Mouse (Mus musculus) forebrain, embryonic 11.5 days (tissue): ENCODE measurements around the gene Ccr3. TPM values are rescaled to one million over a fixed set of nuclear protein-coding genes. Genes with fewer than 3 reads are reported as not detected.
"Not testable (repeated sequence)": the region's sequence is repeated elsewhere in the genome, so short reads cannot be mapped to it uniquely, and the experiment has no call there.

Experiments used
- ATAC-seq: fragments of 200-750 bp; cut with Nextera tagmentation; replicated peaks from 2 replicates; pipeline ENCODE4 v1.8.0; 2017; ENCODE audit warnings: moderate TSS enrichment; ENCODE audit not compliant: low FRiP score
- DNase-seq: peaks from one replicate; pipeline ENCODE4 v3.0.0-alpha.2; 2017; ENCODE audit warnings: low spot score
- H3K27ac ChIP-seq: fragments of 300-500 bp; sonication (generic); 2 replicates; pipeline ENCODE4 v1.5.1; 2014; ENCODE audit warnings: low read depth, low read length
- H3K27me3 ChIP-seq: fragments of 300-500 bp; sonication (generic); 2 replicates; pipeline ENCODE4 v1.6.1; 2014; ENCODE audit warnings: mild to moderate bottlenecking, low read length, mixed read lengths; ENCODE audit not compliant: control insufficient read depth, insufficient read depth
- H3K36me3 ChIP-seq: fragments of 300-500 bp; sonication (generic); 2 replicates; pipeline ENCODE4 v1.6.1; 2014; ENCODE audit warnings: mild to moderate bottlenecking, low read length, moderate library complexity, mixed read lengths; ENCODE audit not compliant: control insufficient read depth, insufficient read depth
- H3K4me1 ChIP-seq: fragments of 300-500 bp; sonication (generic); replicated peaks from 2 replicates; pipeline ENCODE4 v1.6.1; 2014; ENCODE audit warnings: low read length, mixed read lengths; ENCODE audit not compliant: control insufficient read depth, insufficient read depth
- H3K4me2 ChIP-seq: fragments of 300-500 bp; sonication (generic); 2 replicates; pipeline ENCODE4 v1.6.1; 2014; ENCODE audit warnings: low read depth, mild to moderate bottlenecking, low read length, moderate library complexity, mixed read lengths; ENCODE audit not compliant: severe bottlenecking
- H3K4me3 ChIP-seq: fragments of 300-500 bp; sonication (generic); 2 replicates; pipeline ENCODE4 v1.5.1; 2014; ENCODE audit warnings: low read depth, low read length
- H3K9ac ChIP-seq: fragments of 300-500 bp; sonication (generic); 2 replicates; pipeline ENCODE4 v1.6.1; 2014; ENCODE audit warnings: low read length
- H3K9me3 ChIP-seq: fragments of 300-500 bp; sonication (generic); 2 replicates; pipeline ENCODE4 v1.6.1; 2016; ENCODE audit warnings: low read length, mixed read lengths; ENCODE audit not compliant: control insufficient read depth
- WGBS: fragments of 180-500 bp; shearing (Covaris S2); extraction: QIAGEN DNeasy Blood & Tissue Kit; methylation state at CpG from one replicate; pipeline ENCODE4 v1.1.7; 2014; 5-methylcytosine and 5-hydroxymethylcytosine counted together
- polyA plus RNA-seq: library from polyadenylated mRNA; unstranded; fragments of >200 nt; fragmentation: Nextera tagmentation; extraction: Ambion mirVana; gene quantifications from 2 replicates; pipeline ENCODE4 v1.2.1, GENCODE M21; 2014

Ccr3 gene
- not detected in 2 replicates for polyA plus RNA-seq

DNA sequence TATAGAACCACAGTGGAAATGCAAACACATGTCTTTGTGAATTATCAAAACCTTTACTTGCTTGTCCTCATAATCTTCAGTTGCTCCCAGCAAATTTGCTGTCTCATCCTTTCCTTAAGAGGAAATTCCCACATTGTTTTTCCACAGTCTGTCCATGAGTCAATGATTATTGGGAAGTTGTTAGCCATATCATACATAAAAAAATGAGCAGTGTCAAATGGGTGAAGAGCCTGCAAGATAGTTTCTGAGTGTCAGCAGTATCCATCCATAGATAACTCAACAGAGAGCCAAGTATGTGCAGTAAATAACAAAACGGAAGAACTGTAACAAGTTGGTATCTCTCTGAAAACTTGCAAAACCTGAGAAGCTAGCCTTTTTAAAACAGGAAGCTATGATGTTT, at the start of gene Ccr3:
Gene Ccr3 (plus strand): TSS at position 301 of the 400 bp plus-strand sequence.
- ATAC-seq (no peak), DNase-seq (no peak)
- Histone ChIP-seq H3K4me1 (no peaks in the 10 kb centered on the region), H3K27me3 (no peaks in the 10 kb centered on the region), H3K27ac (no peak within 1 kb of the TSS), H3K4me3 (no peak within 1 kb of the TSS), H3K4me2 (no peak within 1 kb of the TSS), H3K36me3 (no peaks in the 10 kb centered on the region), H3K9me3 (no peaks in the 10 kb centered on the region), H3K9ac (no peak within 1 kb of the TSS)
- 92% methylated on average over 1 of the region's 1 CpGs for whole genome bisulfite sequencing

DNA sequence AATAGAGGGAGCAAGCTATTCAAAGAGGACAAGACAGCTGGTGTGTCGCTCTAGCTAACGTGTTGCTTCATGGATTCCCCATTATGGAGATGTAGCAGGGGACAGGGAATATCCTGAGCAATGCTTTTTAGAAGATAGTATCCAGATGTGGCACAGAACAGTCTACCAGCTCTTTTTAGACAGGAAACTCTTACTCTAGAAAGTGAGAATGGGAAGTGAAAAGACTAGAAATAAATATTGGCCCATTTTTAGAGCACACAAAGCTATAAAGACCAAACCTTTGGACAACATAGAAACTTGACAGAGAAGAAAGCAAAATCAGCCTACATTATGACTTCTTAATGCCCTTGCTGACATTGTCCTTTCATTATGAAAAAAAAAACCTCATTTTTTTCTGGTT, 46.1 kb upstream of the Ccr3 start:
- H3K9me3 ChIP-seq, result no peaks in the 10 kb centered on the region
- H3K9ac ChIP-seq, result no peak overlapping the region
- DNase-seq (no peak), ATAC-seq (no peak)
- H3K27ac ChIP-seq, result no peak overlapping the region
- H3K36me3 ChIP-seq, result no peaks in the 10 kb centered on the region
- no peaks in the 10 kb centered on the region for H3K27me3 ChIP-seq
- H3K4me3 ChIP-seq, result no peak overlapping the region
- H3K4me1 ChIP-seq, result no peaks in the 10 kb centered on the region
- H3K4me2 ChIP-seq, result no peak overlapping the region
- 80% methylated on average over 2 of the region's 2 CpGs for WGBS

DNA sequence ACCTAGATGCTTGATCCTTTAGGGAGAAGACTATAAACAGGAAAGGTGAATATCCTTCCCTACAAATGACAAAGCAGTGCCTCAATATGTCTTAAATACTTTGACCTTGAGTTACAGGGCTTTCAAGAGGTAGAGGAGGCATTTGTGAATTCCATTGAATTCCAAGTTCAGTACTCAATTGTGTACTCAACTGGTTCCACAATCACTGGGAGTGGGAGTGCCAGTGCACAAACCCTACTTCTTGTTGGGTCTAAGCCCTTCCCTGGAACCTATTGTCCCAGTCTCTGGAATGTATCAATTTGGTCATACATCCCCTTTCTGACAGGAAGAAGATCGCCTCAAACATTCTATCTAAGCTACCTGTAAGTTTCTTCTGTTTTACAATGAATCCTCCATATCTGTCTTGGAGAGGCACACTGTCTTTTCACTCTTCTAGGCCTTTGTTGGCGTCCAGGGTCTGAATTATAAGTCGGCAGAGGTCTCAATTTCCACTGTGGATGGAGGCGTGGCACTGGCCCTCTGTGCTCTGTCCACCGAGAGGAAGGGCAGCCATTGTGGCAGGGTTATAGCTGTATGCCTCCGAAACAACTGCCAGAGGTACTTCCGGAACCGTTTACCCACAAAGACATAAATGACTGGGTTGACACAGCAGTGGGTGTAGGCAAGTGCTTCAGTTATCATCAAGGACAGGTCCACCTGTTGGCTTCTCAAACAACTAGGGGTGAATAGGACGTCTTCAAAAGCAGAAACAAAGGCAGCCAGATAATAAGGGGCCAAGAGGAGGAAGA, 44.7 kb upstream of the Ccr3 start:
- Histone ChIP-seq H3K9ac (no peak overlapping the region), H3K36me3 (no peaks in the 10 kb centered on the region), H3K27me3 (no peaks in the 10 kb centered on the region), H3K4me3 (no peak overlapping the region), H3K9me3 (no peaks in the 10 kb centered on the region), H3K27ac (no peak overlapping the region), H3K4me1 (no peaks in the 10 kb centered on the region), H3K4me2 (no peak overlapping the region)
- DNase-seq (no peak), ATAC-seq (no peak)
- 85% methylated on average over 9 of the region's 9 CpGs for WGBS

DNA sequence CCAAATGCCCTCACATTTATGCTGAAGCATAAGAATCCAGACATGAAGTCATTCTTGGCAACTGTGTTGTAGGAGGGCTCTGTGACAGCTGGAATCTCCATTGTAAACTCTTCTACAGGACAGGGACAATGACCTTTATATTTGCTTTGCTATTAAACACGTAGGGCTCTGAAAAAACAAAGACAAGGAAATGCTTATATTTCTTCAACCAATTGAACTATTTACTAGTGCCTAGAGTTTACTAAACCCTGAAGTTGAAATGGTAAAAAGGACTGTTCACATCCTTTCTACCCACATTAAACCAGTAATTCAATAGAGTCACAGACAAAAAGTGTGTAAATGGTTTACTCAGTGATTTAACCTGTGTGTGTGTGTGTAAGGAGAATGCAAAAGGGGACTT, 43.5 kb upstream of the Ccr3 start, which contains the start of gene Ccr1l1:
Gene Ccr1l1 (minus strand): TSS at position 101 of the 400 bp plus-strand sequence.
- no peak for DNase-seq
- no peaks in the 10 kb centered on the region for H3K27me3 ChIP-seq
- H3K4me3 ChIP-seq, result no peak within 1 kb of the TSS
- ATAC-seq, result no peak
- H3K27ac ChIP-seq, result no peak within 1 kb of the TSS
- H3K4me1 ChIP-seq, result no peaks in the 10 kb centered on the region
- whole genome bisulfite sequencing, result 94% methylated on average over 1 of the region's 1 CpGs
- no peaks in the 10 kb centered on the region for H3K36me3 ChIP-seq
- no peaks in the 10 kb centered on the region for H3K9me3 ChIP-seq
- H3K4me2 ChIP-seq, result no peak within 1 kb of the TSS
- no peak within 1 kb of the TSS for H3K9ac ChIP-seq

DNA sequence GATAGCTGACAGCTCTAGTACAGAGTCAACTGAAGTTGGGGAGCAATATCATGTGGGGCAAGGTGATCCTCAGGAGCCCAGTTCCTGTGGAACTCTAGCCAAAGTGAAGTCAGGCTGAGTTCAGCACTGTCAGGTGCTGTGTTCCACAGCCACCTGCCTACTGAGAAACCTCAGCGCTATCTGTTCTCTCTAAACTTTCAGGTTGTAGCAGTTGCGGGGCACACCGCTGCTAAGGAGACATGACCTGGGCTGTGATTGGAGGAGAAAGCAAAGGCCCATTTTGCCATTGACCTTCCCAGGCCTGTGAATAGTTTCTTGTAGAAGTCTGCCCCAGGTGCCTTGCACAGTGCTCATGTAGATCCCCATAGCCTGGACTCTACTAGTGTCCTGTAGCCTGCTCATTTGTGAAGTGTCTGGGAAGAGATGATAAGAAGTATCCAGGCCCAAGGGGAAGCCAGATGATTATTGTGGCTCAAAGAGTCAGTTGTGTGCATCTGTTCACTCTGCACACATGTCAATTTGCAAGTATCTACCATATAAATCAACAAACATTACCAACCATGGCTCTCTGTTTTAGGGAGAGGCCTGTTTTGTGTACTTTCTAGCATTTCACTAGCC, 40.8 kb upstream of the Ccr3 start:
- not testable (repeated sequence) for H3K36me3 ChIP-seq, DNase-seq, H3K4me1 ChIP-seq, ATAC-seq, H3K27me3 ChIP-seq, H3K4me3 ChIP-seq, H3K27ac ChIP-seq, H3K4me2 ChIP-seq, H3K9ac ChIP-seq, H3K9me3 ChIP-seq
- no CpG with 5 or more reads among the region's 3 CpGs for WGBS

DNA sequence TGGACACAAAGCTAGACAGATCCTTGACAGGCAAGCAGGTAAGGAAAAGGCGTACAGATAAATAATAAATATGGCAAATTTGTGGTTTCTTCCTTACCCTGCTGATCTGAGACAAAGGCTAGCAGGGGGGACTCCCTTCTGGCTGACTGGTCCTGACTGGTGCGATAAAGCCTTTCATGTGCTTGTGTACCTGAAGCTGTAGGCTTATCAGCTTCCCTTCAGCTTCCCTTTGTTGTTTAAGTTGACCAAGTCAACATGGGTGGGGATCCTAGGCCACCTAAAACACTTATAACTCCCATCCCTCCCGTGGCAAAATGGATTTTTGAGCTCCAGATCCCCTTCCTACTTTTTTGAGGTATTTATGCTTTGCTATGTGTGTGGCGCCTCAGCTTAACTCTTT, 39.9 kb upstream of the Ccr3 start:
- Histone ChIP-seq H3K9ac (no peak overlapping the region), H3K4me2 (no peak overlapping the region), H3K4me3 (no peak overlapping the region), H3K9me3 (no peaks in the 10 kb centered on the region), H3K27ac (no peak overlapping the region), H3K36me3 (no peaks in the 10 kb centered on the region), H3K27me3 (no peaks in the 10 kb centered on the region), H3K4me1 (no peaks in the 10 kb centered on the region)
- no peak for DNase-seq
- ATAC-seq, result no peak
- 83% methylated on average over 4 of the region's 4 CpGs for WGBS

DNA sequence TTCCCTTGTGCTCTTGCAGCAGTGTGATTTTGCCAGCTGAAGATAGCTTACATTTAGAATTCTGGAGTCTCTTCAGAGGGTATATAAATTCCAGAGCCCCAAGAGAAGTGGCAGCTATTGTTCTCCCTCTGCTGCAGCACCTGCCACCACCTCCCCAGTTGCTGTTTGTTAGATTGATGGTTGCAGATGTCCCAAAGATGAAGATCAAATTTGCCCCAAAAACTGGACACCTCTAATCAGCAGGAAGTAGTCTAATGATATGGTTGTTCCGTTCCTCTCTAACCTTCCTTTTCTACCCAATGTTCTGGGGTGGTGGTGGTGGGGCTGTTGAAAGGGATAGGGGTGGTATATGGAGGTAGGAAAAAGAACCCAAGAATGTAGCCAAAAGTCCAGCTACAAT, 39.1 kb upstream of the Ccr3 start:
- Histone ChIP-seq H3K9ac (no peak overlapping the region), H3K4me3 (no peak overlapping the region), H3K27ac (no peak overlapping the region), H3K4me1 (no peaks in the 10 kb centered on the region), H3K4me2 (no peak overlapping the region), H3K27me3 (no peaks in the 10 kb centered on the region), H3K9me3 (no peaks in the 10 kb centered on the region), H3K36me3 (no peaks in the 10 kb centered on the region)
- no peak for DNase-seq
- WGBS, result 93% methylated on average over 1 of the region's 1 CpGs
- no peak for ATAC-seq

DNA sequence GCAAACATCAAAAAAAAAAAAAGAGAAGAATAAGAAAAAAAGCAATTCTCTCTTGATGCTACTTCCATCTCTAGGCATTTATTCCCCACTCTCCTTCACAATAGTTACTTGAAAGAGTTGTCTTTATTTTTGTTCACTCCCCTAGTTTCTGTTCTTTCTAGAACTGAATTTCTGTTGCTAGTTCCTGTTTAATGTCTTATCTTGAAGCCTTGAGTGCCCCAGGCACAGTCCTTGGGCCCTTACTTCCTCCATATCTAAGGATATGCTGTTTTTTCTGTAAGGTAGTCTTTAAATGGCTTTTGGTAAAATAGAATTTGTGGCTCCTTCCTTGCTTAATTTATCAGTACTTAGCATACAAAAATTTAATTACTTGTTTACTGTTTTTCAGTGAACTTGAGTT, 36.8 kb upstream of the Ccr3 start:
- ATAC-seq, result no peak
- DNase-seq, result no peak
- no peak overlapping the region for H3K4me3 ChIP-seq

DNA sequence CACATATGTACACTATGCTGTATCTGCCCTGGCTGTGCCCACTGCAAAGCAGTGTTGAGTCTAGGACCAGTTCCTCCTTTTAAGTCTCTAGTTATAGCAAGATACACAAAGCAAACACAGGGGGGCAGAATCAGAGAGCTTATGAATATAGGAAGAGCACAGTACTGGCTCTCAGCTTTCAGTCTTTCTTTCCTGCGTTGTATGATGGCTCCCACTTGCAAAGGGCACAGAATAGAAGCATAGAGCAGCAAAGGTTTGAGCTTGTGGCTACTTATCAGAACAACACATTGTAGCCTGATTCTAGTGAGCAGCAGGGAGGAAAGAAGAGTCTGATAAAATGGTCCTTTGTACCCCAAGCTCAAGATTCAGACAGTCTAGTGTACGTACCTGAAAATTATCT, 35.6 kb upstream of the Ccr3 start:
- no peak overlapping the region for H3K4me3 ChIP-seq
- H3K36me3 ChIP-seq, result no peaks in the 10 kb centered on the region
- no peaks in the 10 kb centered on the region for H3K4me1 ChIP-seq
- ATAC-seq, result no peak
- H3K9me3 ChIP-seq, result no peaks in the 10 kb centered on the region
- WGBS, result 82% methylated on average over 2 of the region's 2 CpGs
- H3K9ac ChIP-seq, result no peak overlapping the region
- no peak overlapping the region for H3K27ac ChIP-seq
- H3K4me2 ChIP-seq, result no peak overlapping the region
- no peaks in the 10 kb centered on the region for H3K27me3 ChIP-seq
- no peak for DNase-seq

More for the DNA sequence above, 36.8 kb upstream of the Ccr3 start:
- no peaks in the 10 kb centered on the region for H3K4me1 ChIP-seq
- H3K27ac ChIP-seq, result no peak overlapping the region
- no peaks in the 10 kb centered on the region for H3K36me3 ChIP-seq
- H3K4me2 ChIP-seq, result no peak overlapping the region
- no peaks in the 10 kb centered on the region for H3K27me3 ChIP-seq
- no peaks in the 10 kb centered on the region for H3K9me3 ChIP-seq
- H3K9ac ChIP-seq, result no peak overlapping the region
